Mouse (Mus musculus) spleen, embryonic (tissue): ENCODE results near the gene Pctp.

ENCODE experiments used
- CTCF ChIA-PET: fragments of 350-600 bp; sonication (Branson Sonifier 250); formaldehyde crosslinking; loops from one replicate; lab custom pipeline; 2022; lab: Charles Lee

Gene Pctp

DNA sequence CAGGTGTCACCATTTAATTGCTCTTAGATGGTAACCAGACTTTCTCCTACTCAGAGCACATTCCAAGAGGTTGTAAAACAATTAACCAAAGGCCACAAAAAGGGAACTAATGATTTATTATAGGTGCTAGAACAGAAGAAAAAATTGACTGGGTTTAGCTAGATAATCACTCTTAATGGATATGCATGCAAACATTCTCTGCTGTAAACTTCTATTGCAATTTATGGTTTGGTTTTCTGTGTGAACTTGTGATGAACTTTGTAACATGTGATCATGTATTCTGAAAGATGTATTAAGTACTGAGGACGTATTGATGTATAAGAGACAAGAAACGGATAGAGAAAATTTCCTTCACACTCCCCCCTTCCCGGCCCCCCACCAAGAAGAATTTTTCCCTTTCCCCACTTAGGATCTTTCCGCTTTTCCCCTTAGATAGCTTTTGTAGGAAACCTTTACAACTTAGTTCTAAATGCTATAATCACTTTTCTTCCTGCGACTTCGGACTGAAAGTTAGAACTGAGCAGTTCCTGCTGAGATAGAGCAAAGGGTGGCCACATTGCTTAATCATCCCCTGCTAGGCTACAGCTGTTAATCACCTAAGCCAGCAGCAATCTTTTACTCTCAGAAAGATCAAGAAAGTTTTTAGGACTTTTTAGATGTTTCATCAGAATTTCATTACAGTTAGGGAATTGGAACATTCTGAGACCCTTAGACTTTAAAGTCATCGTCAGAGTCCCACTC, 5.3 kb upstream of the Pctp start:
- CTCF ChIA-PET: no interaction called here

- CTCF ChIA-PET: no interaction called here
These were observed 3.4 kb upstream of the Pctp start for GRCm38 (mm10) chr11:90006111-90006510.

DNA sequence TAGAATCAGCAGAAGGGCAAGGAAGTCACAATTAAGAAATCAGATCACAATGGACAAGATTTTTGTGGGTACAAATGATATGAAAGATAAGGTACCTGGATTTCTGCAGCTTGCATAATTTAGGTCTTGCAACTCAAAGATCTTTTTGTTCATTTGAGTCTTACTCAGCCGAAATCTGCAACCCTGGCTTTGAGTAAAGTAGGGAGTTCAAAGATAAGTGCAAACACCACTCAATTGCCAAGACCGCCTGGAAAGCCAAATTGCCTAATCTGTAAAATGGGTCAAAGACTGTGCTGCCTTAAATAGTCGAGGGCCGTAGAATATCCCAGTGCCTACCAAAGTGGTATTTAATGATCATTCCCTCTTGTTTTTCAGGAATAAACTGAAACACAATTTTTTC, 692 bp upstream of the Pctp start:
- CTCF ChIA-PET: no interaction called here

- CTCF ChIA-PET: no interaction called here
These were observed 274 bp upstream of the Pctp start for GRCm38 (mm10) chr11:90002987-90003348.

DNA sequence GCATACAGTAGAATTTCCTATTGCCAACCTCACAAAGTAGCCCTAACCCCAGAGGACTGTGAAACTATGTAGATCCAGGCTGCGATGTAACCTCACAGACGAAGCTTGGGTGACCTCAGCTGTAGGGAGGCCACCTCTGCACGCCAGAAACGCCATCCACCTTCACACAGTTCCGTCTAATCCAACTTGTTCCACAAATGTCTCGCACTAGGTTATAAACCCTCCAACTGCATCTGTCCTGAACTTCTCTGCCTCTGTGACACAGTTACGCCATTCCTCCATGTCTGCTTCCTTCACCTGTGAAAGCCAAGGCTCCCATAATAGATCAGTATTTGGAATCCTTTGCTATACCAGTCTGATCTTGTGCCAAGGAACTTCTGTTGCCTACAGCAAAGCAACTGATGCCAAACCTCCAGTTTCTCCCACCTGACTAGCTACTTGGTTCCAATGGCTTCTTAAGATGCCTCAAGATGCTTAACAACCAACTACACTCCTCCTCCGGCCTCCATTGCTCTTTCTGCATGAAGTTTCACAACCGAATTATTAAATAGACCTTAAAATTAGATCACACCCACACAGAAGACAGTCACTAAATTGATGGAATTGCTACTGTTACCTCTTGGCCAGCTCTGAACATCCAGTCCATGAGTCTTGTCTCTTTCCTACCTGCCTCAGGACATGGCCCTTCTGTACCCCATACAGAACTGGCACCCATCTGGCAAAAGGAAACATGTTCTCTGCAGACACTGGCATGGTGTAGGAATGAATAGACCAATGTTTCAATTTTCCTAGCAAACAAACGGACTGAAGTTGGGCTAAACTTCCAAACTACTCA, 1.1 kb downstream of the Pctp start:
- CTCF ChIA-PET: no interaction called here

- CTCF ChIA-PET: no interaction called here
These were observed 2.0 kb downstream of the Pctp start for GRCm38 (mm10) chr11:90000666-90001065.

DNA sequence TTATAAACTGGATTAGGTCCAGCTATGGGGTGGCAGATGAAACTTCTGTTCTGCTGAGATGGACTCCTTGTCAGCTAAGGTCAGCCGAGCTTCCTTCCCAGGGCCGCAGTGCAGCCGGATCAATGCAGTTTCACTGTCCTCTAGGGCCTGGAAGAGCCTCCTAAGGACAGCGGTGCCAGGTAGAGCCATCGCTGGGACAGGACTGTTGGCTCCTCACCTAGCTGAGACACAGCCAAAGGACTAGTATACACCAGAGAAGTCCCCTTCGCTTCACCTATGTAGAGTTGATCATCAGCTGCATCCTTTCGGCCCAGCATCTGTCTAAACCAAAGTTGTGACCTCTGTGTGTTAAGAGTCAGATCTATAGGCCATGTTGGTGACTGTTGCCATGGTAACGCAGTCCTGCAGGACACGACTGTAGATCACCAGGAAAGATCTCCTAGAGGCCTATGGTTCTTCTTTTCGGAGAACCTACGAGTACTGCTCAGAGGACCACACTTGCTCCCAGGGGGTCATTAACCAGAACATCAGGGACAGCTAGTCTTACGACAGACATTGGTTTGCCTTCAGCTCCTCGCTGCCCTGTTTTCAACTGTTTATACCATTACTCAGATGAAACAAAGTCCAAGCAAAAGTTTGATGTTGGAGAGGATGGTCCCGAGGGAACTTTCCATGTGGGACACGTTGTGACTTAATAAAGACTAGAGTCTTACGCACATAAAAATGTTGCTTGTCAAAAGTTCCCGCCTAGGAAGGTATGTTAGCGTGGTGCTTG, 3.5 kb downstream of the Pctp start:
- CTCF ChIA-PET: no interaction called here

- CTCF ChIA-PET: no interaction called here
These were observed 5.8 kb downstream of the Pctp start for GRCm38 (mm10) chr11:89996856-89997255.

DNA sequence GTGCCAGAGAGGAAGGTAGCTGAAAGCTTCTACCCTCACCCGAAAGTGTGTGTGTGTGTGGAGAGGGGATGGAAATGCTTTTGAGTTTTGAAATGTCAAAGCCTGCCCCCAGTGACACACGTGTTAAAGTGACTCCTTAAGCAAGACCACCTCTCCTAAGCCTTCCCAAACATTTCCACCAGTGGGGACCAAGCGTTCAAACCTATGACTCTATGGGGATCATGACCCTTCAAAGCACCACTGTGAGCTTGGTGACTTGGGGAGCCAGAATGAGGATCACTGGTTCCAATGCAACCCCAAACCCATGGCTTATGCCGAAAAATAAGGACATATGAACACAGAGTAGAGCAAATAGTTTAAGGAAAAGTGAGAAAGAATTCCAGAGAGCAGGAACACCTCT, 6.3 kb downstream of the Pctp start:
- CTCF ChIA-PET: no interaction called here

DNA sequence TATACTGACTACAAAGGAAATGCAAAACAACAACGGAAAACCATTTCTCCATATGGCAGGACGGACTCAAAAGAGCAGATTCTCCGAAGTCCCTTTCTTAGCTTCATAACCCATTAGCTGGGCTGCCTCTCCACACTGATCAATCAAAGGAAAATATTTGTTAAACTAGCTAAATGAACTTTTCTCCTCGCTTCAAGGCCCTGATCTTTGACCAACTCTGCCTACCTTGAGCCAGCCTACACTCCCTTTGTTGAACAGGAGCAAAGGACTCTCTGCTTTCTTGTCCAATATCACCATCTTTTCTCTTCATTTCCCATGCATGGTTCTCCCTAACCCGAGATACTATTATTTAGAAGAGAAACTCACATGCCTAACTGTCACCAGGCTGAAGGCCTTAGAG, 7.1 kb downstream of the Pctp start:
- CTCF ChIA-PET: no interaction called here

GRCm38 (mm10) chr11:89994706-89995105, 8.0 kb downstream of the Pctp start:
- CTCF ChIA-PET: no interaction called here

- CTCF ChIA-PET: no interaction called here
These were observed 11.0 kb downstream of the Pctp start for GRCm38 (mm10) chr11:89991661-89992060.

GRCm38 (mm10) chr11:89988936-89989589, 13.6 kb downstream of the Pctp start:
- CTCF ChIA-PET: no interaction called here

- CTCF ChIA-PET: no interaction called here
These were observed 16.2 kb downstream of the Pctp start for GRCm38 (mm10) chr11:89986516-89986915.

DNA sequence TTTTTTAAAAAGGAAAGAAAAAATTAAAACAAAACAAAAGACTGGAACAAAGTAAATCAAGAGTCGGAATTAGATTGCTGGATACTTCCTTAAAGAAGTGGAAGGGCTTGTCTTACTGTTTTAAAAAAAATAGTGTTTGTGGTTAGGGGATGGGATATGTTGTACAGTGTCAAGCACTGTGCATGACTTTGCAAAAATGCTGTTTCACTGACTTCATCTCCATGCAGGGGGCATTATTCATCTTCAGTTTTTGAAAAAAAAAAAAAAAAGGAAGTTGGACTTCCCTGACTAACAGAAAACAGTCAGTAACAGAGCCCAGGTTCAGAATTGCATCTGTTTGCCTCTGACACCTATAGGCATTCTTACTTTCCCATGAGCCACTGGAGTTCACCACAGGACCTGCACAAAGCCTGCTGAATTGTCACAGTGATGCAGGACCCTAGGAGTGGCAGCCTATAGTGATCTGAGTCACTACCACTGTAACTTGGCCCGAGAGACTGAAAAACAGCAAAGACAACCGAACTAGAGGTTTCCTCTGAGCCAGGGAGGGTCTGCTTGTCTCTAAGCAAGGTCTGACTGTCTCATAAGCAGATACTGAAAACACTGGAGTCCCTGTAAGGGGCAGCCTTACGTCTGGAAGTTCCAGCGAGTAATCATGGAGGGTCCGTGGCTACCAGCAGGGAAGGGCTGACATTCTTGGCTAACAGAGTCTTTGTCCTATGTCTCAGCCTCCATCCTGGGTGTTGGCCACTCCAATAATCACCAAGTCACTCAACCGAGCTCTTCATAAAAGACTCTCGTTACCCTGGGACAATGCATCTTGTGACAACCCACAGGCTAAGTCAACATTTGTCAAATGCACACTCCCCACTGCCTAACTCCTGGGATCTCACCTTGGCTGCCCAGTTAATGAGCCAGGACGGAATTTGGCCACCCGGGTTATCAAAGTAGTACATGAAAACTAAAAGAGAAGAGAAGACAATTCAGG, 17.2 kb downstream of the Pctp start:
- CTCF ChIA-PET: no interaction called here

DNA sequence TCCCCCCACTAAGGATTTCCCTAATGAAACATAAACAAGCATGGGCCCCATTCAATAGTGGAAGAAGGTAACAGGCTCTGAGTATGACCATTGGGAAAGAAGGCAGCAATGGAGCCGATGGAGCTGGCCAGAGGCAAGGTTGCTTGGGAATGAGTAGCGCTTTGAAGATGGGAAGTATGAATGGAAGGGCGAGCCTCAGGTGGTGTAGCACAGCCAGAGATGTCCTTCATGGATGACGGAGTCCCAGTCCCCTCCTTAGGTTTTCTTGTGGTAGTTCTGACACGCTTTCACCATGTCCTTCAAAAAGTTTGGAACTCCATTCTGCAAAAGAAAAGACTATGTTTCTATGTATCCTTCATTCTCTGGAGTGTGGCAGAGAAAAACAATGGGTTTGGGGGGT, 18.3 kb downstream of the Pctp start:
- CTCF ChIA-PET: no interaction called here

DNA sequence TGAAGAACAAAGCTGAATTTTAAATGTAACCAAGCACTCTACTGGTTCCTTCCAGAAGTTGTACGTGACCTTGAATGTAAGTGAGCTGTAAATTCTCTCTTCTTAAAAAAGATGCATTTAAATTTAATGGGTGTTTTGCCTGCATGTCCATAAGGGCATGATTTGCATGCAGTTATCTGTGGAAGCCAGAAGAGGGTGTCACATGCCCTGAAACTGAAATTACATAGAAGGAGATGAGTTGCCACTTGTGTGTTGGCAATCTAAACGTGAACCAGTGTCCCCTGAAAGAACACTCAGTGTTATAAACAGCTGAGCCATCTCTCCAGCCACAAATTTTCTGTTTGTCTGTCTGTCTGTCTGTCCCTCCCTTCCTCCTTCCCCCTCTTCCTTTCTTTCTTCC, 19.8 kb downstream of the Pctp start:
- CTCF ChIA-PET: no interaction called here

DNA sequence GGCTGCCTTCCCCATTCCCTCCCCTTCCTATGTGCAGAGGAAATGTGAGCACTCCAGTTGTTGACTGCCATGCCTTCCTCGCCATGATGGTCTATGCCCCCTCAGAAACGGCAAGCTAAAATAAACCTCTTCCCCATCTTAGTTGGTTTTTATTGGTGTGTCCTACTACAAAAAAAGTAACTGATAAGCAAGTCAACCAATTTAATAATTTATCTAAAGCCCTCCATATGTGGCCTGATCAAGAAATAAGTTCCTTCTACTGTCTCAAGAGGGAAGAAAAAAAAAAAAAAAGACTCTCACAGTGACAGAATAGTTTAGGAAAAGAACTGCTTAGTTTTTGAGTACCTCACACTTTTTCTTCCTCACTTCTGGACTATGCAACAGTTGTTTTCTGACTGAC, 22.6 kb downstream of the Pctp start:
- CTCF ChIA-PET: no interaction called here

GRCm38 (mm10) chr11:89978914-89979818, 23.5 kb downstream of the Pctp start:
- CTCF ChIA-PET: no interaction called here

DNA sequence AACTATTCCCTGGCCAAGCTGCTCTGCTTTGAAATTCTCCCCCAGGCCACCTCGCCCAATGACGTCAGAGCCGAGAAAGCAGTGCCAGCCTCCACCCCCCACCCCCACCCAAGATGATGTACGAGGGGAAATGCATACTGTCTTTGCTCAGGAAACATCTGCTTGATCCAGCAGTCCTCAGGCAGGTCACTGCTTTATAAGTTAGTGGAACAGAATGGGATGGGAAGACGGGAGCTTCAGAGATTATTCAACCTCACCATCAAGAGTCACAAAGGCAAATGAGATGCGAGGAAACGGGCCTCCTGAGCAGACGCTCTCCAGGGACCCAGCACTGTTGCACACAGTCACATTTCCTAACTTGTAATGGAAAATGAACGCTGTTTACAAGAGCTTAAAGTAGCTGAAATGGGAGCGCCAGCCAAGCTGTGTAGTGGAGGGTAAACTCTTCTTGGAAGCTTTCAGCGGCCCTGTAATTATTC, 24.3 kb downstream of the Pctp start:
- CTCF ChIA-PET: no interaction called here
